Mouse (Mus musculus): ENCODE measurements around the gene Golga7b. TPM values are rescaled to one million over a fixed set of nuclear protein-coding genes. Genes with fewer than 3 reads are reported as not detected.

Gene Golga7b
- polyA plus RNA-seq, 1 experiment, result 115 TPM

GRCm38 (mm10) chr19:42260486-42260885 lies 13.1 kb downstream of the Golga7b start:
- peaks cover 7% of the 10 kb centered on the region for H3K4me1 ChIP-seq (ENCODE audit: control insufficient read depth, insufficient read depth, low read length)
- no peak for TF ChIP-seq POLR2A (IDR thresholded peaks at IDR 0.05; ENCODE audit: extremely low read depth, insufficient read depth, low read length)
- TF ChIP-seq CTCF (IDR thresholded peaks at IDR 0.05; ENCODE audit: extremely low read depth, insufficient read depth, low read length), result no peak
- H3K4me3 ChIP-seq (ENCODE audit: insufficient read depth, low read length), result no peak overlapping the region
- H3K27ac ChIP-seq (ENCODE audit: insufficient read depth, low read length), result no peak overlapping the region

DNA sequence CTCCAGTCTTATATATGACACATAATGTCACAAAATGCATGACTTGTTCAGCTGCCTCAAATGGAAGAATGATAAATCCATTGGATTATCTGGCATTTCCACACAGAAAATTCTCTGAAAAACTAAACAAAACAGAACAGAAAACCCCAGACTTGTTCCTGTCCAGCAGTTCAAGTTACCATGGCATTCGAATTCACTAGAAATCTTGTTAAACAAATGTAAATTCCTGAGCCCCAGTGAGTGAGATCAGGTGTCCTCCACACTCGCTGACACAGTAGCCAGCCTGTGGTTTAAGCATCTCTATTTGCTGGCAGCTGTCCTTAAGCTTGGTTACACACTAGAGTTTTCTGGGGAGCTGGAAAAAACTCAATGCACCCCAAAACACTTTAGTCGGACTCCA lies 16.1 kb downstream of the Golga7b start:
- Histone ChIP-seq H3K4me1 (ENCODE audit: control insufficient read depth, insufficient read depth, low read length) (peaks cover 5% of the 10 kb centered on the region), H3K27ac (ENCODE audit: insufficient read depth, low read length) (no peak overlapping the region), H3K4me3 (ENCODE audit: insufficient read depth, low read length) (no peak overlapping the region)
- TF ChIP-seq POLR2A (IDR thresholded peaks at IDR 0.05; ENCODE audit: extremely low read depth, insufficient read depth, low read length) (no peak), CTCF (IDR thresholded peaks at IDR 0.05; ENCODE audit: extremely low read depth, insufficient read depth, low read length) (no peak)

GRCm38 (mm10) chr19:42268337-42268736 lies 21.0 kb downstream of the Golga7b start:
- no peaks in the 10 kb centered on the region for H3K4me1 ChIP-seq (ENCODE audit: control insufficient read depth, insufficient read depth, low read length)
- H3K27ac ChIP-seq (ENCODE audit: insufficient read depth, low read length), result no peak overlapping the region
- H3K4me3 ChIP-seq (ENCODE audit: insufficient read depth, low read length), result no peak overlapping the region
- TF ChIP-seq CTCF (IDR thresholded peaks at IDR 0.05; ENCODE audit: extremely low read depth, insufficient read depth, low read length) (no peak), POLR2A (IDR thresholded peaks at IDR 0.05; ENCODE audit: extremely low read depth, insufficient read depth, low read length) (no peak)

GRCm38 (mm10) chr19:42270119-42270518 lies 22.7 kb downstream of the Golga7b start:
- no peak for TF ChIP-seq POLR2A (IDR thresholded peaks at IDR 0.05; ENCODE audit: extremely low read depth, insufficient read depth, low read length)
- TF ChIP-seq CTCF (IDR thresholded peaks at IDR 0.05; ENCODE audit: extremely low read depth, insufficient read depth, low read length), result no peak
- no peak overlapping the region for H3K27ac ChIP-seq (ENCODE audit: insufficient read depth, low read length)
- no peak overlapping the region for H3K4me3 ChIP-seq (ENCODE audit: insufficient read depth, low read length)
- no peaks in the 10 kb centered on the region for H3K4me1 ChIP-seq (ENCODE audit: control insufficient read depth, insufficient read depth, low read length)

DNA sequence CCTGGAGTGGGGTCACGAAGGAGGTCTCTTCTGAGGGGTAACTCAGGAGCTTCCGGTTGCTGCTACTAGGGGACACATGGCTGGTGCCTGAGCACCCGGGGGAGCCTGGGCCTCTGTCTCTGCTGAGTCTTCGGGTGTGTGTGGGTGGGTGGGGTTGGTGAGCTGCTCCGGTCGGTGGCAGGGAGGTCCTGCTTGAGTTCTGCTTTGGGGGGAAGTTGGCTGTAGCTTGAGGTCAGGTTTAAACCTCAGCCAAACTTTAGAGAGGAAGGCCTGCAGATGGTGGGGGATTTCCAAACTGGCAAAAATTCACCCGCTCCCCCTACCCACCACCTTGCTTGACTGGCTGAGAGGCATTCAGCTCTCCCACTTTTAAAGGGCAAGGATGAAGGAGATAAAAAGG lies 23.8 kb downstream of the Golga7b start:
- no peak overlapping the region for H3K27ac ChIP-seq (ENCODE audit: insufficient read depth, low read length)
- H3K4me3 ChIP-seq (ENCODE audit: insufficient read depth, low read length), result no peak overlapping the region
- TF ChIP-seq POLR2A (IDR thresholded peaks at IDR 0.05; ENCODE audit: extremely low read depth, insufficient read depth, low read length), result no peak
- TF ChIP-seq CTCF (IDR thresholded peaks at IDR 0.05; ENCODE audit: extremely low read depth, insufficient read depth, low read length), result no peak
- no peaks in the 10 kb centered on the region for H3K4me1 ChIP-seq (ENCODE audit: control insufficient read depth, insufficient read depth, low read length)

DNA sequence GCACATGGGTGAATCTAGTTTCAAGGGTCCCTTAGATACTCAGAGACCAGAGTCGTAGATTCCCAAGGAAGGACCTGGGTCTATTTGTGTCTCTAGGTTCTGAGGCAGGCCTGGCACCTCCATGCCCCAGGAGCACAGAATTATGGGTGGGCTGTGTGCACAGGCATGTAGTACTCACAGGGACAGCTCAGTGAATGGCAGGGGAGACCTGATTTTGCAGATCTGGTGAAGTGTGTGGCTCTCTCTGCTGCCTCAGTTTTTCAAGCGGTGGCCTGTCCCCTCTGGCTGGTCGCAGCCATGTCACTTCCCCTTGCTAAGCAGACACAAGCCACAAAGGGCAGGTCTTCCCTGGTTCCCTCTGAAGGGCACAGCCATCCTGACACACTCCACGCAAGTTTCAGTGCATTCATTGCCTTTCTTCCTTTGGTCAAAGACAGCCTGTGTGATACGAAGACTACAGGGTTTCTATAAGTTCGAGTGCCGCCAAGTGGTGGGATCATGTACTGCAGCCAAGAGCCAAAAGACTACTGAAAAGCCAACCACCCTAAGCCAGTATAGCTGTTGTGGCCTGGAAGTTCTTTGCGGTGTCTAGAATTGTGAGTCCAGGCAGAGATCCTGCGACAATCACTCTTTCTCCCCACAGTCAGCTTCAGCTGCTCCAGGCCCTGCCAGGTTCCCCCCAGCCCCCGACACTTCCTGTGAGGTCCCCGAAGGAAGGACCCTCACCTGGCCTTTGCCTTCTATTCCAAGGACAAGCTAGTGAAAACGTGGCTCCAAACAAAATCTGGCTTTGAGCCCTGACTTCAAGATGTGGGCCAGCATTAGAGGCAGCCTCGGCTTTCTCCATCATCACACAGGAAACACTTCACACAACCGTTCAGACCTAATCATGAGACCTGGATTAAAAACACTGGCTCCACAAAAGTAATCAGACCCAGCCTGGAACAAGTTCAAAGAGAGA lies 24.9 kb downstream of the Golga7b start:
- no peak overlapping the region for H3K27ac ChIP-seq (ENCODE audit: insufficient read depth, low read length)
- peak; percentile 97 for TF ChIP-seq CTCF (IDR thresholded peaks at IDR 0.05; ENCODE audit: extremely low read depth, insufficient read depth, low read length)
- TF ChIP-seq POLR2A (IDR thresholded peaks at IDR 0.05; ENCODE audit: extremely low read depth, insufficient read depth, low read length), result no peak
- H3K4me1 ChIP-seq (ENCODE audit: control insufficient read depth, insufficient read depth, low read length), result no peaks in the 10 kb centered on the region
- H3K4me3 ChIP-seq (ENCODE audit: insufficient read depth, low read length), result no peak overlapping the region

DNA sequence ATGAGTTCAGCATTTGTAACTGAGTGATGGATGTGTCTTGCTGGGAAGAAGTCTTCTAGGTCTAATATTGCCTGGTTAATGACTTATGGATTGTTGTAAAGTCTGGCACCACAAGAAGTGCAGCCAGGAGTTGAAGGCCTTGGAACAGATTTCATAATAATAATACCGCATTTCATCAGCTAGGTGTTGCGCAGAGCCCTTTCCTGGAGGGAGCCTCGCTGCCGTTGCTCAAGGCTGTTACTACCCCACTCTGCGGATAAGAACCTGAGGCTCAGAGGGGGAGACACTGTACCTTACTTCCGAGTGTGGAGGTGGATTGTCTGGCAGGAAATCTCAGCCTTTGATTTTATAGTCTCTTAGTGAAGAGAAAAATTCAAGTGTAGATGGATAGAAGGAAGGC lies 29.9 kb downstream of the Golga7b start:
- Histone ChIP-seq H3K4me3 (ENCODE audit: insufficient read depth, low read length) (no peak overlapping the region), H3K27ac (ENCODE audit: insufficient read depth, low read length) (no peak overlapping the region), H3K4me1 (ENCODE audit: control insufficient read depth, insufficient read depth, low read length) (peaks cover 2% of the 10 kb centered on the region)
- TF ChIP-seq CTCF (IDR thresholded peaks at IDR 0.05; ENCODE audit: extremely low read depth, insufficient read depth, low read length) (no peak), POLR2A (IDR thresholded peaks at IDR 0.05; ENCODE audit: extremely low read depth, insufficient read depth, low read length) (no peak)

GRCm38 (mm10) chr19:42278461-42278860 lies 31.1 kb downstream of the Golga7b start:
- Histone ChIP-seq H3K4me3 (ENCODE audit: insufficient read depth, low read length) (no peak overlapping the region), H3K4me1 (ENCODE audit: control insufficient read depth, insufficient read depth, low read length) (peaks cover 2% of the 10 kb centered on the region), H3K27ac (ENCODE audit: insufficient read depth, low read length) (no peak overlapping the region)
- no peak for TF ChIP-seq CTCF (IDR thresholded peaks at IDR 0.05; ENCODE audit: extremely low read depth, insufficient read depth, low read length)
- TF ChIP-seq POLR2A (IDR thresholded peaks at IDR 0.05; ENCODE audit: extremely low read depth, insufficient read depth, low read length), result no peak

DNA sequence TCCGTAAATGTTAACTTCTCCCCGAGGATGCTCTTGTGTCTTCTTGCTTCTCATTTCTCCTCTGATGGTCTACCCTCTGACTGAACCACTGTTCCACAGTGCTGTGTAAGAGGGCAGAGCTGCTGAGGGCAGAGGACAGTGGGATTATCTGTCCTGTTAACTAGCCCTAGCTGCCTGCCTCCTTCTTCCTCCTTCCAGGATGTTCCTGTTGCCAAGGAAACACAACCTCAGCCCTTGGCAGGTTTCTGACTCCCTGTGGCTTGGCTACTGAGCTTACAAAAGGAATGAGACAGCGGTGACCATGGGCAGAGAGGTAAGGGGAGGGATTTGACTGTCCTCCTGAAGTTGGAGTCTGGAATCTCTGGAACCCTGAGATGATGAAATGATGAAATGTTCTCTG lies 32.2 kb downstream of the Golga7b start:
- Histone ChIP-seq H3K27ac (ENCODE audit: insufficient read depth, low read length) (no peak overlapping the region), H3K4me3 (ENCODE audit: insufficient read depth, low read length) (no peak overlapping the region), H3K4me1 (ENCODE audit: control insufficient read depth, insufficient read depth, low read length) (peaks cover 2% of the 10 kb centered on the region)
- TF ChIP-seq POLR2A (IDR thresholded peaks at IDR 0.05; ENCODE audit: extremely low read depth, insufficient read depth, low read length), result no peak
- no peak for TF ChIP-seq CTCF (IDR thresholded peaks at IDR 0.05; ENCODE audit: extremely low read depth, insufficient read depth, low read length)

DNA sequence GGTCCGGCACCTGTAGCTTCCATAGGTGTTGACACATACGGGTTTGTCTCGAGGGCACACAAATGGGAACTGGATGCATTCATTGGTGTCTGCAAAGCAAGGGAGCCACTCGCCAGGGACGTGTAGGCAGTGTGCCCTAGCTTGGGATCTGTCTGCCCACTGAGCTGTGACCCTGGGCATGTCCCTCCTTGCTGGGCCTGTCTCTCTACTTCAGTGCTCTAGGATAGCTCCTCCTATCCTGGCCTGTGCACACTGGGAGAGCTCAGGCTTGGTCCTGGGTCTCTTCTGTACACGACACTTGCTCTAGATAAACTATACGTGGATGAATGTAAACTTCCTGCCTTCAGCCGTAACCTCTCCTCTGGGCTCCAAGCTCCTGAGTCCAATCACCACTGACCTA lies 36.8 kb downstream of the Golga7b start:
- Histone ChIP-seq H3K4me3 (ENCODE audit: insufficient read depth, low read length) (no peak overlapping the region), H3K27ac (ENCODE audit: insufficient read depth, low read length) (no peak overlapping the region), H3K4me1 (ENCODE audit: control insufficient read depth, insufficient read depth, low read length) (peaks cover 2% of the 10 kb centered on the region)
- TF ChIP-seq CTCF (IDR thresholded peaks at IDR 0.05; ENCODE audit: extremely low read depth, insufficient read depth, low read length) (no peak), POLR2A (IDR thresholded peaks at IDR 0.05; ENCODE audit: extremely low read depth, insufficient read depth, low read length) (no peak)

Measured in cortical plate, adult 2 months (tissue).